Mouse (Mus musculus) large intestine, adult 2 months (tissue): ENCODE measurements at regions not wholly inside any gene's neighbourhood (a gene's known extent, or its start where the extent isn't known, plus 50 kb on each side); places are given as distances from the start of the nearest gene placed in this dataset.

Source experiments
- DNase-seq: peaks from one replicate; pipeline ENCODE4 v3.0.0-alpha.2; 2012; ENCODE audit warnings: low read depth, low spot score
- WGBS: fragments of 180-500 bp; shearing (Covaris S2); methylation state at CpG from one replicate; pipeline ENCODE4 v1.1.7; 2018; 5-methylcytosine and 5-hydroxymethylcytosine counted together

- WGBS: 48% methylated on average over 4 of the region's 4 CpGs
Observed at GRCm38 (mm10) chr11:17324651-17325050, 67.3 kb downstream of the C1d start.

GRCm38 (mm10) chr11:17325731-17326646 lies 68.6 kb downstream of the C1d start:
- WGBS: 77% methylated on average over 10 of the region's 10 CpGs

More at GRCm38 (mm10) chr11:17324651-17325050, 67.3 kb downstream of the C1d start:
- no peak for DNase-seq

GRCm38 (mm10) chr11:17326695-17327094 lies 69.3 kb downstream of the C1d start:
- no peak for DNase-seq
- 63% methylated on average over 4 of the region's 4 CpGs for WGBS

More at GRCm38 (mm10) chr11:17325731-17326646, 68.6 kb downstream of the C1d start:
- DNase-seq: no peak

GRCm38 (mm10) chr11:17351476-17351875 lies 94.1 kb downstream of the C1d start:
- 85% methylated on average over 1 of the region's 1 CpGs for WGBS
- no peak for DNase-seq

GRCm38 (mm10) chr11:17352148-17353130 lies 95.1 kb downstream of the C1d start:
- WGBS: 76% methylated on average over 17 of the region's 17 CpGs
- DNase-seq: no peak

GRCm38 (mm10) chr11:17359698-17360254 lies 102.4 kb downstream of the C1d start:
- WGBS: 86% methylated on average over 1 of the region's 1 CpGs
- DNase-seq: no peak

- DNase-seq: no peak
- 77% methylated on average over 3 of the region's 3 CpGs for WGBS
Observed at GRCm38 (mm10) chr11:17377859-17378258, 120.5 kb downstream of the C1d start.

GRCm38 (mm10) chr11:17386756-17387155 lies 129.4 kb downstream of the C1d start:
- no peak for DNase-seq

GRCm38 (mm10) chr11:17393832-17394231 lies 136.5 kb downstream of the C1d start:
- DNase-seq: no peak
- 89% methylated on average over 6 of the region's 6 CpGs for WGBS

More at GRCm38 (mm10) chr11:17386756-17387155, 129.4 kb downstream of the C1d start:
- WGBS: 61% methylated on average over 3 of the region's 3 CpGs

- 14% methylated on average over 1 of the region's 1 CpGs for WGBS
- no peak for DNase-seq
Observed at GRCm38 (mm10) chr11:17414531-17414930, 157.2 kb downstream of the C1d start.

GRCm38 (mm10) chr11:17415144-17415543 lies 157.8 kb downstream of the C1d start:
- no peak for DNase-seq
- WGBS: 42% methylated on average over 1 of the region's 1 CpGs

- 62% methylated on average over 4 of the region's 4 CpGs for WGBS
- no peak for DNase-seq
Observed at GRCm38 (mm10) chr11:17417656-17418289, 160.4 kb downstream of the C1d start.

- DNase-seq: no peak
- 47% methylated on average over 4 of the region's 4 CpGs for whole genome bisulfite sequencing
Observed at GRCm38 (mm10) chr11:17442133-17442532, 184.8 kb downstream of the C1d start.

GRCm38 (mm10) chr11:17449289-17449688 lies 191.9 kb downstream of the C1d start:
- WGBS: 84% methylated on average over 7 of the region's 7 CpGs
- DNase-seq: no peak

GRCm38 (mm10) chr11:17450360-17451045 lies 193.1 kb downstream of the C1d start:
- no peak for DNase-seq
- 75% methylated on average over 7 of the region's 7 CpGs for WGBS

- DNase-seq: no peak
Observed at GRCm38 (mm10) chr11:17451451-17451850, 194.1 kb downstream of the C1d start.

GRCm38 (mm10) chr11:17453530-17453929 lies 196.2 kb downstream of the C1d start:
- WGBS: 58% methylated on average over 9 of the region's 9 CpGs
- DNase-seq: no peak

More at GRCm38 (mm10) chr11:17451451-17451850, 194.1 kb downstream of the C1d start:
- WGBS: 79% methylated on average over 2 of the region's 2 CpGs

GRCm38 (mm10) chr11:17458946-17459345 lies 201.6 kb downstream of the C1d start:
- no peak for DNase-seq
- WGBS: 75% methylated on average over 4 of the region's 4 CpGs
